Mouse (Mus musculus) cerebellum, postnatal 10 days (tissue): Measurements from ENCODE around the gene Vmn1r70.

ENCODE experiments used
- DNase-seq, 2 experiments: peaks; one replicate each; pipeline ENCODE4 v3.0.0; 2021; ENCODE audit warnings: mixed read lengths in 2 of 2

Gene Vmn1r70

GRCm38 (mm10) chr7:10631232-10631631 lies at the start of gene Vmn1r70:
TSS of gene Vmn1r70 (plus strand) at chr7:10631532.
- no peak for DNase-seq

- DNase-seq, result no peak
These were observed 17.8 kb upstream of the Vmn1r70 start, which contains the start of gene Vmn1r69 for GRCm38 (mm10) chr7:10613559-10613958. TSS of gene Vmn1r69 (minus strand) at chr7:10613659.
